Mouse (Mus musculus): ENCODE measurements around the gene Sorbs2. TPM values are rescaled to one million over a fixed set of nuclear protein-coding genes. Genes with fewer than 3 reads are reported as not detected.
"Not testable (repeated sequence)": the region's sequence is repeated elsewhere in the genome, so short reads cannot be mapped to it uniquely, and the experiment has no call there.

The Sorbs2 gene
- polyA plus RNA-seq, 1 experiment from 2014 or later, result 32.2 TPM

- ATAC-seq (ENCODE audit: low read depth); H3K9ac ChIP-seq (ENCODE audit: low read depth, low read length); H3K9me3 ChIP-seq (ENCODE audit: control insufficient read depth, low read length); H3K36me3 ChIP-seq (ENCODE audit: control insufficient read depth, insufficient read depth, low read length); H3K4me2 ChIP-seq (ENCODE audit: low read depth, low read length); H3K4me3 ChIP-seq (ENCODE audit: low read depth, low read length); H3K27me3 ChIP-seq (replicated peaks; ENCODE audit: control insufficient read depth, insufficient read depth, low read length); H3K27ac ChIP-seq (replicated peaks; ENCODE audit: low read depth, low read length); DNase-seq (ENCODE audit: low spot score): not testable (repeated sequence)
- 74% methylated on average over 10 of the region's 11 CpGs for WGBS
- peaks cover 16% of the 10 kb centered on the region for H3K4me1 ChIP-seq (ENCODE audit: control insufficient read depth, insufficient read depth, low read length)
These were observed 364.0 kb downstream of the Sorbs2 start for GRCm38 (mm10) chr8:45871587-45871986.

GRCm38 (mm10) chr8:45872077-45872476 lies 364.5 kb downstream of the Sorbs2 start:
- ATAC-seq (ENCODE audit: low read depth) (peak; percentile 35; the same call in 1 of the 2 replicates), DNase-seq (ENCODE audit: low spot score) (peak; percentile 59)
- no peaks in the 10 kb centered on the region for H3K27me3 ChIP-seq (replicated peaks; ENCODE audit: control insufficient read depth, insufficient read depth, low read length)
- WGBS, result 49% methylated on average over 7 of the region's 7 CpGs
- no peak overlapping the region for H3K4me3 ChIP-seq (ENCODE audit: low read depth, low read length)
- no peaks in the 10 kb centered on the region for H3K9me3 ChIP-seq (ENCODE audit: control insufficient read depth, low read length)
- no peak overlapping the region for H3K9ac ChIP-seq (ENCODE audit: low read depth, low read length)
- no peaks in the 10 kb centered on the region for H3K36me3 ChIP-seq (ENCODE audit: control insufficient read depth, insufficient read depth, low read length)
- peaks cover 19% of the 10 kb centered on the region for H3K4me1 ChIP-seq (ENCODE audit: control insufficient read depth, insufficient read depth, low read length)
- no peak overlapping the region for H3K4me2 ChIP-seq (ENCODE audit: low read depth, low read length)
- H3K27ac ChIP-seq (replicated peaks; ENCODE audit: low read depth, low read length), result no peak overlapping the region

GRCm38 (mm10) chr8:45874945-45875626 lies 367.5 kb downstream of the Sorbs2 start:
- Histone ChIP-seq H3K36me3 (ENCODE audit: control insufficient read depth, insufficient read depth, low read length) (no peaks in the 10 kb centered on the region), H3K4me1 (ENCODE audit: control insufficient read depth, insufficient read depth, low read length) (peaks cover 19% of the 10 kb centered on the region), H3K27me3 (replicated peaks; ENCODE audit: control insufficient read depth, insufficient read depth, low read length) (no peaks in the 10 kb centered on the region), H3K9me3 (ENCODE audit: control insufficient read depth, low read length) (no peaks in the 10 kb centered on the region), H3K27ac (replicated peaks; ENCODE audit: low read depth, low read length) (peak overlapping the region; percentile 77), H3K4me2 (ENCODE audit: low read depth, low read length) (peak overlapping the region; percentile 2; the same call in 1 of the 2 replicates), H3K9ac (ENCODE audit: low read depth, low read length) (0 out of 2 replicates have a peak overlapping the region, but pooled peaks have one; percentile 34), H3K4me3 (ENCODE audit: low read depth, low read length) (no peak overlapping the region)
- ATAC-seq (ENCODE audit: low read depth), result peak; percentile 91
- WGBS, result 26% methylated on average over 10 of the region's 10 CpGs
- DNase-seq (ENCODE audit: low spot score), result peak; percentile 94

- Histone ChIP-seq H3K4me1 (ENCODE audit: control insufficient read depth, insufficient read depth, low read length) (peaks cover 19% of the 10 kb centered on the region), H3K27ac (replicated peaks; ENCODE audit: low read depth, low read length) (peak overlapping the region; percentile 77; the same call in 1 of the 2 replicates), H3K9me3 (ENCODE audit: control insufficient read depth, low read length) (no peaks in the 10 kb centered on the region), H3K4me3 (ENCODE audit: low read depth, low read length) (no peak overlapping the region), H3K27me3 (replicated peaks; ENCODE audit: control insufficient read depth, insufficient read depth, low read length) (no peaks in the 10 kb centered on the region), H3K9ac (ENCODE audit: low read depth, low read length) (no peak overlapping the region), H3K4me2 (ENCODE audit: low read depth, low read length) (no peak overlapping the region), H3K36me3 (ENCODE audit: control insufficient read depth, insufficient read depth, low read length) (no peaks in the 10 kb centered on the region)
- DNase-seq (ENCODE audit: low spot score), result no peak
- no peak for ATAC-seq (ENCODE audit: low read depth)
- 76% methylated on average over 5 of the region's 5 CpGs for WGBS
These were observed 368.8 kb downstream of the Sorbs2 start for GRCm38 (mm10) chr8:45876397-45876796.

Other genes with a start within 250 kb of the Sorbs2 start
- not detected in 2 replicates for gene F11, start 245.8 kb upstream of the Sorbs2 start, polyA plus RNA-seq (2014; fragmentation: Nextera tagmentation; extraction: Ambion mirVana)
- 0.07 and 0.13 TPM in 2 replicates for gene Klkb1, start 212.9 kb upstream of the Sorbs2 start, polyA plus RNA-seq (2014; fragmentation: Nextera tagmentation; extraction: Ambion mirVana)
- not detected in 2 replicates for gene Gm45753, start 199.3 kb upstream of the Sorbs2 start, polyA plus RNA-seq (2014; fragmentation: Nextera tagmentation; extraction: Ambion mirVana)
- 2.7 and 3.5 TPM in 2 replicates for gene Cyp4v3, start 174.6 kb upstream of the Sorbs2 start, polyA plus RNA-seq (2014; fragmentation: Nextera tagmentation; extraction: Ambion mirVana)
- 17.2 and 17.6 TPM in 2 replicates for gene Fam149a, start 125.5 kb upstream of the Sorbs2 start, polyA plus RNA-seq (2014; fragmentation: Nextera tagmentation; extraction: Ambion mirVana)
- gene Tlr3, start 96.7 kb upstream of the Sorbs2 start, polyA plus RNA-seq (2014; fragmentation: Nextera tagmentation; extraction: Ambion mirVana), result 2.1 and 2.6 TPM in 2 replicates